Mouse (Mus musculus): Measurements from ENCODE around the gene Pde10a. TPM values are rescaled to one million over a fixed set of nuclear protein-coding genes. Genes with fewer than 3 reads are reported as not detected.
A peak's percentile ranks its signal among the peaks of the same experiment; 100 is the strongest.

Gene Pde10a
- polyA plus RNA-seq, 1 experiment from 2014 or later, result 1.3 TPM

DNA sequence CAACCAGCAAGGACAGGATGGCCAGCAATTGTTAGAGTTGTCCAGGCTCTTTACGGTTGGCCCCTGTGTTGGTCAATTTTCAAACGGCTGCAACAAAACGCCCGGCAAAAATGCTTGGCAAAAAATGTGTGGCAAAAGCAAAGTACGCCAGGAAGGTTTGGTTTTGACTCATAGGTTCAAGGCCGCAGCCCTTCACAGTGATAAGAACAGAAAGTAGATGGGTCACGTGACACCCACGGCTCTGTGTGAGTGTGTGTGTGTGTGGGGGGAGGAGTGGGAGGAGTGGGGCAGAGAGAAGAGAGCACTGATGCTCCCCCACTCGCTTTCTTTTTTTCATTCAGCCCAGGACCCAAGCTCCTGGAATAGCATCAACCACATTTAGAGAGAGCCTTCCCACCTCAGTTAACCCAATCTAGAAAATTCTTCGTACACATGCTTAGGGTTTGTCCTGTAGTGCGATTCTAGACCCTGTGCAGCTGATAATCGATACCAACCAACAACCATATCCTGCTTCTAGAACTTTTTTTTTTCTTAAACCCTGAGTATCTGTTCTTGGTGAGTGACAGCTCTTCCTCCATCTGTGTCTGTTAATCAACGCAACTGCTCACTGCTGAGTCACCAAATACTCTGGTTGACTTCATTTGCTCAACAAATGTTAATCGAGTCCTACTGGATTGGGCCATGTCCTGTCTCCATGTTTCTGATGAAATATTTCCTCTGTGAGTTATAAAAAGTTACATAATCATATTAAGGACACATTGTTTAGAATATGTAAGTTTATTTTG lies 37.1 kb downstream of the Pde10a start:
- no peak overlapping the region for H3K27ac ChIP-seq
- H3K4me3 ChIP-seq (replicated peaks; ENCODE audit: low read depth, low read length), result no peak overlapping the region
- H3K36me3 ChIP-seq (ENCODE audit: insufficient read depth, low read length), result no peaks in the 10 kb centered on the region
- H3K9me3 ChIP-seq (replicated peaks; ENCODE audit: low read length), result no peaks in the 10 kb centered on the region
- no peak for DNase-seq (ENCODE audit: low spot score)
- ATAC-seq (replicated peaks; ENCODE audit: low FRiP score, low read depth), result no peak
- H3K4me1 ChIP-seq (replicated peaks; ENCODE audit: insufficient read depth, low read length), result no peaks in the 10 kb centered on the region
- H3K27me3 ChIP-seq (ENCODE audit: insufficient read depth, low read length), result no peaks in the 10 kb centered on the region
- WGBS, result 80% methylated on average over 14 of the region's 14 CpGs
- no peak overlapping the region for H3K9ac ChIP-seq (ENCODE audit: low read depth, low read length)
- TF ChIP-seq CTCF (IDR thresholded peaks at IDR 0.05; ENCODE audit: low read depth), result no peak
- no peak overlapping the region for H3K4me2 ChIP-seq (ENCODE audit: low read length)

DNA sequence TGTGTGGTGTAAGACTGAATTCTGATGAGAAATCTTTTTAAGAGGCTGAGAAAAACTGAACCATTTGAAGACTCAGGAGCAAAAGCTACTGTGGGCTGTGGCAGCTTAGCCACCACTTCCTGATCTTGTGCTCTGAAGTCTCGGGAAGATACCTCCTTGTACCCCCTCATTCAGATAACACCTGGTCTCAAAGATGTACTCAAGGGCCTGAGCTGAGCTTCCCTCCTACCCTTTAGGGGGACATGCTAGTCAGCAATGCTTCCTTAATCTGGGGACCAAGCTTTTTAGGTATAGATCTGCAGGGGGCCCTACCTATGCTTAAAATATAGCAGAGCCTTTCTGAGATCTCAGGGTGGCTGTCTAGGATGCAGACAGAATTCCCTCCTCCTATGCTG lies 37.7 kb downstream of the Pde10a start:
- Histone ChIP-seq H3K27ac (no peak overlapping the region), H3K27me3 (ENCODE audit: insufficient read depth, low read length) (no peaks in the 10 kb centered on the region), H3K4me3 (replicated peaks; ENCODE audit: low read depth, low read length) (no peak overlapping the region), H3K4me2 (ENCODE audit: low read length) (no peak overlapping the region), H3K36me3 (ENCODE audit: insufficient read depth, low read length) (no peaks in the 10 kb centered on the region), H3K4me1 (replicated peaks; ENCODE audit: insufficient read depth, low read length) (no peaks in the 10 kb centered on the region), H3K9me3 (replicated peaks; ENCODE audit: low read length) (no peaks in the 10 kb centered on the region), H3K9ac (ENCODE audit: low read depth, low read length) (no peak overlapping the region)
- WGBS, result 71% methylated on average over 1 of the region's 1 CpGs
- ATAC-seq (replicated peaks; ENCODE audit: low FRiP score, low read depth) (no peak), DNase-seq (ENCODE audit: low spot score) (no peak)
- no peak for TF ChIP-seq CTCF (IDR thresholded peaks at IDR 0.05; ENCODE audit: low read depth)

- TF ChIP-seq CTCF (IDR thresholded peaks at IDR 0.05; ENCODE audit: low read depth), result no peak
- H3K27ac ChIP-seq, result no peak within 1 kb of the TSS
- H3K4me1 ChIP-seq (replicated peaks; ENCODE audit: insufficient read depth, low read length), result no peaks in the 10 kb centered on the region
- DNase-seq (ENCODE audit: low spot score) (no peak), ATAC-seq (replicated peaks; ENCODE audit: low FRiP score, low read depth) (no peak)
- no peak within 1 kb of the TSS for H3K4me2 ChIP-seq (ENCODE audit: low read length)
- H3K4me3 ChIP-seq (replicated peaks; ENCODE audit: low read depth, low read length), result no peak within 1 kb of the TSS
- H3K36me3 ChIP-seq (ENCODE audit: insufficient read depth, low read length), result no peaks in the 10 kb centered on the region
- H3K9me3 ChIP-seq (replicated peaks; ENCODE audit: low read length), result no peaks in the 10 kb centered on the region
- WGBS, result 90% methylated on average over 6 of the region's 6 CpGs
- H3K9ac ChIP-seq (ENCODE audit: low read depth, low read length), result no peak within 1 kb of the TSS
- no peaks in the 10 kb centered on the region for H3K27me3 ChIP-seq (ENCODE audit: insufficient read depth, low read length)
These were observed 41.7 kb downstream of the Pde10a start, which contains the start of gene Gm17087 for GRCm38 (mm10) chr17:8566850-8567249. Gm17087 (minus strand) TSS chr17:8566950.

DNA sequence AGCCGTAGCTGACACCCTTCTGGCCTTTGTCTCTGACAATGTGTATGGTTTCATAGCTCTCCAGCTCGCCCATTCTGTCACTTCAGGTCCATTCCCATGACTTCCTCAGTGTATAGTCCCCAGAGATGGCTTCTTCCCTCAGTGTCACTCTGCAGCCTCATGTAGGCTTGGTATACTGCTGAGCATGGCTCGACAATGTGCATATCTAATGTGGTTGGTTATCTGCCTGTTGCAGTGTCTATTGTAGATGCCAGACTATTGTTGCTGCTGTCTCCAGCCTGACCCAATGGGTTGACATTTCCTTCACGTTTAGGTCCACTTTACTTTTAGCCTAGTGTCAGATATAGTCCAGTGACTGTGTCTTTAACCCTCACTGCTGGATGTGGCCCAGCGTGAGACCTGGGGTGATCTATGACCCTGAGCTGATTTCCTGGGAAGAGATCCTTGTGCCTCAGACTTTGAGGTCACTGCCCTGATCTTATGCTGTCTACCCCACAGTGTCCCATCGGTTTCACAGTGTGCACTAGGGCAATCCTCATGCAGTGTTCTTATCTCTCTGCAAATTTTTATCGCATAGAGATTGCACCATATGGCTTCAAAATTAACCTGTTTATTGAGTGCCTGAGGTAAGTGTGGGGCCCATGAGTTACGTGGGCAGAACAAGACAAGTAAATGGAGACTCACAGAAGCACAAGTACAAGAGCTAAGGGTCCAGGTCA lies 48.5 kb downstream of the Pde10a start:
- no peak for TF ChIP-seq CTCF (IDR thresholded peaks at IDR 0.05; ENCODE audit: low read depth)
- no peaks in the 10 kb centered on the region for H3K36me3 ChIP-seq (ENCODE audit: insufficient read depth, low read length)
- no peak for ATAC-seq (replicated peaks; ENCODE audit: low FRiP score, low read depth)
- no peak overlapping the region for H3K4me2 ChIP-seq (ENCODE audit: low read length)
- no peak overlapping the region for H3K27ac ChIP-seq
- H3K4me1 ChIP-seq (replicated peaks; ENCODE audit: insufficient read depth, low read length), result no peaks in the 10 kb centered on the region
- no peak for DNase-seq (ENCODE audit: low spot score)
- WGBS, result 74% methylated on average over 8 of the region's 8 CpGs
- H3K9me3 ChIP-seq (replicated peaks; ENCODE audit: low read length), result no peaks in the 10 kb centered on the region
- H3K9ac ChIP-seq (ENCODE audit: low read depth, low read length), result no peak overlapping the region
- H3K27me3 ChIP-seq (ENCODE audit: insufficient read depth, low read length), result no peaks in the 10 kb centered on the region
- no peak overlapping the region for H3K4me3 ChIP-seq (replicated peaks; ENCODE audit: low read depth, low read length)

GRCm38 (mm10) chr17:8580360-8580759 lies 55.2 kb downstream of the Pde10a start:
- no peaks in the 10 kb centered on the region for H3K36me3 ChIP-seq (ENCODE audit: insufficient read depth, low read length)
- no peak overlapping the region for H3K9ac ChIP-seq (ENCODE audit: low read depth, low read length)
- DNase-seq (ENCODE audit: low spot score) (peak; percentile 40), ATAC-seq (replicated peaks; ENCODE audit: low FRiP score, low read depth) (no peak)
- no peaks in the 10 kb centered on the region for H3K27me3 ChIP-seq (ENCODE audit: insufficient read depth, low read length)
- H3K4me3 ChIP-seq (replicated peaks; ENCODE audit: low read depth, low read length), result no peak overlapping the region
- 0 out of 2 replicates have a peak, but pooled peaks cover 5% of the 10 kb centered on the region for H3K4me1 ChIP-seq (replicated peaks; ENCODE audit: insufficient read depth, low read length)
- no peak overlapping the region for H3K4me2 ChIP-seq (ENCODE audit: low read length)
- H3K27ac ChIP-seq, result no peak overlapping the region
- H3K9me3 ChIP-seq (replicated peaks; ENCODE audit: low read length), result no peaks in the 10 kb centered on the region
- peak; percentile 63; the same call in 1 of the 2 replicates for TF ChIP-seq CTCF (IDR thresholded peaks at IDR 0.05; ENCODE audit: low read depth)
- WGBS, result 65% methylated on average over 3 of the region's 3 CpGs

DNA sequence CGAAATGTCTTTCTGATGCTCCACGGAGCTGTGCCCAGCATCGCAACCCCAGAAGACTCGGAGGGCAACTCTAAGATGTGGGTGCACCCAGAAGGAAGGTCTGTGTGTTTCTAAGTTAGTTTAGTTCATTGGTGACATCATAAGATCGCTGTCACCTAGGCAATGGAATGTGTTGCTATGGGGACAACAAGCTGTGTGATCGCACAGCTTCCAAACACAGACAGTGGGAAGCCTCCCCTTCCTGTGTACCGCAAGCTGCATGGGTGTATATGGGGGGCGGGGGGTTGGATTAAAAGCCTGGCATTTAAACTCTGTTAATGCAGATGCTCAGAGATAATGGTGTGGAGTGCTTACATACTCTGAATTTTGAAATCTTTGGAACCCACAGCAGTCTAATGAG lies 56.4 kb downstream of the Pde10a start:
- no peak for DNase-seq (ENCODE audit: low spot score)
- no peaks in the 10 kb centered on the region for H3K27me3 ChIP-seq (ENCODE audit: insufficient read depth, low read length)
- no peak for ATAC-seq (replicated peaks; ENCODE audit: low FRiP score, low read depth)
- 76% methylated on average over 8 of the region's 8 CpGs for WGBS
- no peaks in the 10 kb centered on the region for H3K36me3 ChIP-seq (ENCODE audit: insufficient read depth, low read length)
- H3K4me1 ChIP-seq (replicated peaks; ENCODE audit: insufficient read depth, low read length), result 0 out of 2 replicates have a peak, but pooled peaks cover 5% of the 10 kb centered on the region
- H3K9ac ChIP-seq (ENCODE audit: low read depth, low read length), result no peak overlapping the region
- H3K4me3 ChIP-seq (replicated peaks; ENCODE audit: low read depth, low read length), result no peak overlapping the region
- no peak overlapping the region for H3K27ac ChIP-seq
- no peaks in the 10 kb centered on the region for H3K9me3 ChIP-seq (replicated peaks; ENCODE audit: low read length)
- TF ChIP-seq CTCF (IDR thresholded peaks at IDR 0.05; ENCODE audit: low read depth), result no peak
- no peak overlapping the region for H3K4me2 ChIP-seq (ENCODE audit: low read length)
